Mouse (Mus musculus): Measurements from ENCODE around the gene Tekt2. TPM values are rescaled to one million over a fixed set of nuclear protein-coding genes. Genes with fewer than 3 reads are reported as not detected.

The Tekt2 gene
- polyA plus RNA-seq, 1 experiment from 2014 or later, result 5.3 TPM

Other genes with a start within 250 kb of the Tekt2 start
- gene Lsm10, start 229.1 kb downstream of the Tekt2 start, polyA plus RNA-seq (2015; fragmentation: Nextera tagmentation; extraction: Ambion mirVana), result 50.3 and 54.1 TPM in 2 replicates
- 37.8 and 40.7 TPM in 2 replicates for gene Stk40, start 221.7 kb downstream of the Tekt2 start, polyA plus RNA-seq (2015; fragmentation: Nextera tagmentation; extraction: Ambion mirVana)
- 95.9 and 101 TPM in 2 replicates for gene Eva1b, start 177.9 kb downstream of the Tekt2 start, polyA plus RNA-seq (2015; fragmentation: Nextera tagmentation; extraction: Ambion mirVana)
- 7.2 and 9.4 TPM in 2 replicates for gene Sh3d21, start 162.2 kb downstream of the Tekt2 start, polyA plus RNA-seq (2015; fragmentation: Nextera tagmentation; extraction: Ambion mirVana)
- 228 and 230 TPM in 2 replicates for gene Thrap3, start 122.9 kb downstream of the Tekt2 start, polyA plus RNA-seq (2015; fragmentation: Nextera tagmentation; extraction: Ambion mirVana)
- gene Map7d1, start 69.3 kb downstream of the Tekt2 start, polyA plus RNA-seq (2015; fragmentation: Nextera tagmentation; extraction: Ambion mirVana), result 40.8 and 45.3 TPM in 2 replicates
- gene Trappc3, start 63.4 kb downstream of the Tekt2 start, polyA plus RNA-seq (2015; fragmentation: Nextera tagmentation; extraction: Ambion mirVana), result 106 and 108 TPM in 2 replicates
- 5.4 and 5.8 TPM in 2 replicates for gene Col8a2, start 38.9 kb downstream of the Tekt2 start, polyA plus RNA-seq (2015; fragmentation: Nextera tagmentation; extraction: Ambion mirVana)
- 68.6 TPM in 2 replicates for gene Adprhl2, start 4.0 kb downstream of the Tekt2 start, polyA plus RNA-seq (2015; fragmentation: Nextera tagmentation; extraction: Ambion mirVana)
- gene Ago3, start 103.9 kb upstream of the Tekt2 start, polyA plus RNA-seq (2015; fragmentation: Nextera tagmentation; extraction: Ambion mirVana), result 12.3 and 16.2 TPM in 2 replicates
- gene Ago1, start 142.9 kb upstream of the Tekt2 start, polyA plus RNA-seq (2015; fragmentation: Nextera tagmentation; extraction: Ambion mirVana), result 6.0 and 6.7 TPM in 2 replicates
- 3.5 and 3.7 TPM in 2 replicates for gene Ago4, start 207.8 kb upstream of the Tekt2 start, polyA plus RNA-seq (2015; fragmentation: Nextera tagmentation; extraction: Ambion mirVana)
- 41.1 TPM in 2 replicates for gene Clspn, start 231.2 kb upstream of the Tekt2 start, polyA plus RNA-seq (2015; fragmentation: Nextera tagmentation; extraction: Ambion mirVana)

All from lung, embryonic 15.5 days (tissue).